ENCODE assay signal across 10 mouse cellular contexts in genomic region chr5:88542651-88543282, GRCm38 (mm10). TPM values are rescaled to one million over a fixed set of nuclear protein-coding genes. Genes with fewer than 3 reads are reported as not detected.
DNase-seq lines count a peak whose midpoint lies in the region; ATAC-seq and TF ChIP-seq lines count a peak whose summit lies in the region.
"Had no signal": no experiment of that assay in that cellular context is flagged by ENCODE, and none has a peak within 500 bp of the region (broad histone marks: within the 10 kb centered on the region; RNA-seq: fewer than 3 reads in every experiment).

No protein-coding gene starts in this region.

- H3K4me3 ChIP-seq in layer of hippocampus, adult 2 months, result peak overlapping the region; percentile 30
- H3K4me3 ChIP-seq in forebrain, embryonic 14.5 days (ENCODE audit: low read depth, low read length), result no peak overlapping the region
- H3K4me3 ChIP-seq in intestine, postnatal 0 days (ENCODE audit: low read depth, low read length), result no peak overlapping the region
- no peak overlapping the region for H3K4me3 ChIP-seq in midbrain, embryonic 12.5 days
- H3K4me3 ChIP-seq: limb, embryonic 15.5 days had no signal

- WGBS in forebrain, embryonic 14.5 days, result 59% methylated on average over 5 of the region's 5 CpGs
- 61% methylated on average over 5 of the region's 5 CpGs for WGBS in intestine, postnatal 0 days
- 69% methylated on average over 5 of the region's 5 CpGs for WGBS in midbrain, embryonic 12.5 days

- no peak overlapping the region for H3K27ac ChIP-seq in layer of hippocampus, adult 2 months
- no peak overlapping the region for H3K27ac ChIP-seq in forebrain, embryonic 14.5 days (ENCODE audit: low read depth, low read length)
- no peak overlapping the region for H3K27ac ChIP-seq in intestine, postnatal 0 days (ENCODE audit: low read depth, low read length)
- H3K27ac ChIP-seq in midbrain, embryonic 12.5 days (replicated peaks), result no peak overlapping the region
- H3K27ac ChIP-seq: limb, embryonic 15.5 days had no signal

- TF ChIP-seq CTCF in layer of hippocampus, adult 2 months (conservative IDR thresholded peaks at IDR 0.05), result peak; percentile 96
- peak; percentile 75 for TF ChIP-seq CTCF in intestine, postnatal 0 days (IDR thresholded peaks at IDR 0.05; ENCODE audit: low read depth)

- H3K4me2 ChIP-seq in forebrain, embryonic 14.5 days (ENCODE audit: low read length), result no peak overlapping the region
- H3K4me2 ChIP-seq in intestine, postnatal 0 days (replicated peaks; ENCODE audit: low read depth), result no peak overlapping the region
- H3K4me2 ChIP-seq in midbrain, embryonic 12.5 days (replicated peaks), result no peak overlapping the region
- H3K4me2 ChIP-seq: limb, embryonic 15.5 days had no signal

- peak; percentile 77 for ATAC-seq in forebrain, embryonic 14.5 days
- ATAC-seq in intestine, postnatal 0 days, result no peak
- ATAC-seq in midbrain, embryonic 12.5 days (ENCODE audit: low FRiP score, low read depth), result peak; percentile 76

- no peaks in the 10 kb centered on the region for H3K9me3 ChIP-seq in forebrain, embryonic 14.5 days (replicated peaks; ENCODE audit: control insufficient read depth, low read length)
- H3K9me3 ChIP-seq in intestine, postnatal 0 days (ENCODE audit: control insufficient read depth), result no peaks in the 10 kb centered on the region
- no peaks in the 10 kb centered on the region for H3K9me3 ChIP-seq in midbrain, embryonic 12.5 days
- H3K9me3 ChIP-seq: limb, embryonic 15.5 days had no signal

- no peak overlapping the region for H3K9ac ChIP-seq in forebrain, embryonic 14.5 days (ENCODE audit: low read length)
- H3K9ac ChIP-seq in intestine, postnatal 0 days (ENCODE audit: low read depth, low read length), result no peak overlapping the region
- no peak overlapping the region for H3K9ac ChIP-seq in midbrain, embryonic 12.5 days (replicated peaks)
- H3K9ac ChIP-seq: limb, embryonic 15.5 days had no signal

- DNase-seq in layer of hippocampus, adult 2 months (ENCODE audit: low spot score in 2 of 2), result peak in 1 of 2 experiments; percentile 56
- DNase-seq in layer of hippocampus, adult 9-11 months, result no peak
- peak; percentile 67 for DNase-seq in CD4-positive, CD25-positive, alpha-beta regulatory T cell, adult 2 months (ENCODE audit: low read depth, low spot score)
- DNase-seq in ZHBTc4 (ENCODE audit: low read depth, low spot score), result peak; percentile 73
- DNase-seq in forebrain, embryonic 14.5 days (ENCODE audit: low spot score), result peak; percentile 70
- DNase-seq in ovary, adult 18-20 months (ENCODE audit: low spot score), result no peak

- no peaks in the 10 kb centered on the region for H3K36me3 ChIP-seq in forebrain, embryonic 14.5 days (ENCODE audit: control insufficient read depth, insufficient read depth, low read length)
- H3K36me3 ChIP-seq in intestine, postnatal 0 days (ENCODE audit: control insufficient read depth, insufficient read depth), result no peaks in the 10 kb centered on the region
- no peaks in the 10 kb centered on the region for H3K36me3 ChIP-seq in midbrain, embryonic 12.5 days
- H3K36me3 ChIP-seq: limb, embryonic 15.5 days had no signal

- no peaks in the 10 kb centered on the region for H3K27me3 ChIP-seq in forebrain, embryonic 14.5 days (replicated peaks; ENCODE audit: control insufficient read depth, insufficient read depth, low read length)
- no peaks in the 10 kb centered on the region for H3K27me3 ChIP-seq in intestine, postnatal 0 days (replicated peaks; ENCODE audit: control insufficient read depth, insufficient read depth, low read length)
- no peaks in the 10 kb centered on the region for H3K27me3 ChIP-seq in midbrain, embryonic 12.5 days
- H3K27me3 ChIP-seq: limb, embryonic 15.5 days had no signal

- H3K4me1 ChIP-seq in forebrain, embryonic 14.5 days (ENCODE audit: control insufficient read depth, insufficient read depth, low read length), result no peaks in the 10 kb centered on the region
- no peaks in the 10 kb centered on the region for H3K4me1 ChIP-seq in intestine, postnatal 0 days (replicated peaks; ENCODE audit: control insufficient read depth, insufficient read depth, low read length)
- H3K4me1 ChIP-seq in midbrain, embryonic 12.5 days, result no peaks in the 10 kb centered on the region
- H3K4me1 ChIP-seq: limb, embryonic 15.5 days had no signal

RNA-seq across cellular contexts. Expression of gene Utp3, which starts 11.5 kb away (rescaled TPM):
- total RNA-seq in layer of hippocampus, adult 2 months (2021), result 10 to 100 TPM; 29.2 to 30.3 TPM
- polyA plus RNA-seq in forebrain, embryonic 14.5 days (2014; fragmentation: Nextera tagmentation; extraction: Ambion mirVana), result 32.8 and 46.5 TPM in 2 replicates
- polyA plus RNA-seq in intestine, postnatal 0 days (2015; fragmentation: Nextera tagmentation; extraction: Ambion mirVana), result 27.8 and 31.1 TPM in 2 replicates
- 58.2 and 59.1 TPM in 2 replicates for polyA plus RNA-seq in midbrain, embryonic 12.5 days (2016; fragmentation: Nextera tagmentation; extraction: Ambion mirVana)

RNA-seq across cellular contexts. Expression of gene Jchain, which starts 15.1 kb away (rescaled TPM):
- total RNA-seq in layer of hippocampus, adult 2 months (2021), result under 1 TPM; 0.31 to 0.42 TPM
- polyA plus RNA-seq in forebrain, embryonic 14.5 days (2014; fragmentation: Nextera tagmentation; extraction: Ambion mirVana), result 0.17 TPM in 1 of 2 replicates, not detected in the other
- polyA plus RNA-seq in intestine, postnatal 0 days (2015; fragmentation: Nextera tagmentation; extraction: Ambion mirVana), result 0.10 TPM in 1 of 2 replicates, not detected in the other
- 0.17 and 0.33 TPM in 2 replicates for polyA plus RNA-seq in midbrain, embryonic 12.5 days (2016; fragmentation: Nextera tagmentation; extraction: Ambion mirVana)
- polyA plus RNA-seq: stomach, embryonic 14.5 days had no signal

RNA-seq across cellular contexts. Expression of gene Rufy3, which starts 22.1 kb away (rescaled TPM):
- total RNA-seq in layer of hippocampus, adult 2 months (2021), result 100 to 1,000 TPM; 169 TPM
- polyA plus RNA-seq in forebrain, embryonic 14.5 days (2014; fragmentation: Nextera tagmentation; extraction: Ambion mirVana), result 155 and 210 TPM in 2 replicates
- 10.8 and 12.4 TPM in 2 replicates for polyA plus RNA-seq in intestine, postnatal 0 days (2015; fragmentation: Nextera tagmentation; extraction: Ambion mirVana)
- 210 and 235 TPM in 2 replicates for polyA plus RNA-seq in midbrain, embryonic 12.5 days (2016; fragmentation: Nextera tagmentation; extraction: Ambion mirVana)

RNA-seq across cellular contexts. Expression of gene Enam, which starts 55.0 kb away (rescaled TPM):
- total RNA-seq in layer of hippocampus, adult 2 months (2021), result not detected
- polyA plus RNA-seq in forebrain, embryonic 14.5 days (2014; fragmentation: Nextera tagmentation; extraction: Ambion mirVana), result not detected in 2 replicates
- polyA plus RNA-seq in intestine, postnatal 0 days (2015; fragmentation: Nextera tagmentation; extraction: Ambion mirVana), result not detected in 2 replicates
- polyA plus RNA-seq in midbrain, embryonic 12.5 days (2016; fragmentation: Nextera tagmentation; extraction: Ambion mirVana), result not detected in 2 replicates
- polyA plus RNA-seq: stomach, embryonic 14.5 days had no signal

Comparison
In these comparisons a context has a peak if more than half of its experiments do, and no peak if none do; other contexts are left out.
1. DNase-seq: peak in CD4-positive, CD25-positive, alpha-beta regulatory T cell, adult 2 months (single experiment), ZHBTc4 (single experiment) and forebrain, embryonic 14.5 days (single experiment); none in layer of hippocampus, adult 9-11 months (single experiment) and ovary, adult 18-20 months (single experiment).
2. RNA of gene Rufy3, which starts 22.1 kb away (polyA plus RNA-seq): 210 to 235 TPM in midbrain, embryonic 12.5 days and 155 to 210 TPM in forebrain, embryonic 14.5 days; 10.8 to 12.4 TPM in intestine, postnatal 0 days; every median in the first group is over 10 times any median in the second.